Mouse (Mus musculus): ENCODE measurements around the gene Urgcp. TPM values are rescaled to one million over a fixed set of nuclear protein-coding genes. Genes with fewer than 3 reads are reported as not detected.
A peak's percentile ranks its signal among the peaks of the same experiment; 100 is the strongest.

Urgcp gene
- polyA plus RNA-seq, 2 experiments = 3.5 to 4.7 TPM

- ATAC-seq (ENCODE audit: insufficient read depth) = peak; percentile 93
- no peaks in the 10 kb centered on the region for H3K9me3 ChIP-seq (ENCODE audit: control insufficient read depth, low read length)
- peaks cover 4 to 7% of the 10 kb centered on the region in 2 experiments; a peak in 2 of 4 replicates for H3K4me1 ChIP-seq (replicated peaks; ENCODE audit: control insufficient read depth in 2 of 2, insufficient read depth in 2 of 2, low read length in 1 of 2)
- peak overlapping the region; percentile 69 to 96 for H3K4me3 ChIP-seq (ENCODE audit: insufficient read depth in 1 of 2, low read depth in 2 of 2, low read length in 2 of 2)
- H3K4me2 ChIP-seq (ENCODE audit: low read depth) = peak overlapping the region; percentile 88
- WGBS (ENCODE audit: insufficient replicate concordance) = 16% methylated on average over 48 of the region's 50 CpGs
- TF ChIP-seq CTCF (IDR thresholded peaks at IDR 0.05; ENCODE audit: low read depth) = no peak
- no peak for TF ChIP-seq EP300 (IDR thresholded peaks at IDR 0.05; ENCODE audit: low read depth)
- H3K27me3 ChIP-seq (ENCODE audit: control insufficient read depth, insufficient read depth, low read length) = no peaks in the 10 kb centered on the region
- no peak overlapping the region for H3K27ac ChIP-seq
- peak; percentile 80 to 84 (median 83) for DNase-seq (ENCODE audit: low read depth in 3 of 3, low spot score in 3 of 3)
- H3K36me3 ChIP-seq (replicated peaks; ENCODE audit: control insufficient read depth, insufficient read depth, low read depth) = peaks cover 7% of the 10 kb centered on the region; the same call in 1 of the 2 replicates
- H3K9ac ChIP-seq (replicated peaks) = peak overlapping the region; percentile 83
Observed at GRCm38 (mm10) chr11:5707530-5708353, 54.4 kb downstream of the Urgcp start.

GRCm38 (mm10) chr11:5706874-5707529 is 55.2 kb downstream of the Urgcp start:
- peak overlapping the region; percentile 69 to 96 for H3K4me3 ChIP-seq (ENCODE audit: insufficient read depth in 1 of 2, low read depth in 2 of 2, low read length in 2 of 2)
- peak overlapping the region; percentile 88 for H3K4me2 ChIP-seq (ENCODE audit: low read depth)
- peaks cover 7% of the 10 kb centered on the region; the same call in 1 of the 2 replicates for H3K36me3 ChIP-seq (replicated peaks; ENCODE audit: control insufficient read depth, insufficient read depth, low read depth)
- peak overlapping the region; percentile 83 for H3K9ac ChIP-seq (replicated peaks)
- peaks cover 4 to 7% of the 10 kb centered on the region in 2 experiments; a peak in 2 of 4 replicates for H3K4me1 ChIP-seq (replicated peaks; ENCODE audit: control insufficient read depth in 2 of 2, insufficient read depth in 2 of 2, low read length in 1 of 2)
- TF ChIP-seq EP300 (IDR thresholded peaks at IDR 0.05; ENCODE audit: low read depth) (no peak), CTCF (IDR thresholded peaks at IDR 0.05; ENCODE audit: low read depth) (0 out of 2 replicates have a peak, but pooled peaks have one; percentile 7)
- no peak overlapping the region; the same call in 1 of the 2 replicates for H3K27ac ChIP-seq
- WGBS (ENCODE audit: insufficient replicate concordance) = under 1% methylated on average over 43 of the region's 43 CpGs
- no peaks in the 10 kb centered on the region for H3K27me3 ChIP-seq (ENCODE audit: control insufficient read depth, insufficient read depth, low read length)
- ATAC-seq (ENCODE audit: insufficient read depth) = peak; percentile 79
- peak; percentile 13 to 31 (median 14) for DNase-seq (ENCODE audit: low read depth in 3 of 3, low spot score in 3 of 3)
- H3K9me3 ChIP-seq (ENCODE audit: control insufficient read depth, low read length) = no peaks in the 10 kb centered on the region

- ATAC-seq (ENCODE audit: insufficient read depth) = no peak
- no peak overlapping the region; a peak in 2 of 4 replicates for H3K4me3 ChIP-seq (ENCODE audit: insufficient read depth in 1 of 2, low read depth in 2 of 2, low read length in 2 of 2)
- H3K27ac ChIP-seq = no peak overlapping the region
- peak overlapping the region; percentile 88 for H3K4me2 ChIP-seq (ENCODE audit: low read depth)
- no peak for TF ChIP-seq EP300 (IDR thresholded peaks at IDR 0.05; ENCODE audit: low read depth)
- TF ChIP-seq CTCF (IDR thresholded peaks at IDR 0.05; ENCODE audit: low read depth) = no peak
- no peak overlapping the region; the same call in 1 of the 2 replicates for H3K9ac ChIP-seq (replicated peaks)
- peaks cover 4 to 8% of the 10 kb centered on the region in 2 experiments; a peak in 3 of 4 replicates for H3K4me1 ChIP-seq (replicated peaks; ENCODE audit: control insufficient read depth in 2 of 2, insufficient read depth in 2 of 2, low read length in 1 of 2)
- no peak for DNase-seq (ENCODE audit: low read depth in 3 of 3, low spot score in 3 of 3)
- 77% methylated on average over 9 of the region's 9 CpGs for WGBS (ENCODE audit: insufficient replicate concordance)
- H3K27me3 ChIP-seq (ENCODE audit: control insufficient read depth, insufficient read depth, low read length) = no peaks in the 10 kb centered on the region
- no peaks in the 10 kb centered on the region for H3K9me3 ChIP-seq (ENCODE audit: control insufficient read depth, low read length)
- H3K36me3 ChIP-seq (replicated peaks; ENCODE audit: control insufficient read depth, insufficient read depth, low read depth) = peaks cover 7% of the 10 kb centered on the region; the same call in 1 of the 2 replicates
Observed at GRCm38 (mm10) chr11:5705972-5706371, 56.2 kb downstream of the Urgcp start.

GRCm38 (mm10) chr11:5703341-5703740 is 58.8 kb downstream of the Urgcp start:
- Histone ChIP-seq H3K36me3 (replicated peaks; ENCODE audit: control insufficient read depth, insufficient read depth, low read depth) (peaks cover 7% of the 10 kb centered on the region; the same call in 1 of the 2 replicates), H3K9me3 (ENCODE audit: control insufficient read depth, low read length) (no peaks in the 10 kb centered on the region), H3K4me2 (ENCODE audit: low read depth) (no peak overlapping the region), H3K27me3 (ENCODE audit: control insufficient read depth, insufficient read depth, low read length) (no peaks in the 10 kb centered on the region), H3K4me3 (ENCODE audit: insufficient read depth in 1 of 2, low read depth in 2 of 2, low read length in 2 of 2) (no peak overlapping the region), H3K9ac (replicated peaks) (no peak overlapping the region), H3K4me1 (replicated peaks; ENCODE audit: control insufficient read depth in 2 of 2, insufficient read depth in 2 of 2, low read length in 1 of 2) (peaks cover 4 to 9% of the 10 kb centered on the region in 2 experiments; a peak in 3 of 4 replicates), H3K27ac (no peak overlapping the region)
- 84% methylated on average over 1 of the region's 1 CpGs for WGBS (ENCODE audit: insufficient replicate concordance)
- no peak for ATAC-seq (ENCODE audit: insufficient read depth)
- no peak for DNase-seq (ENCODE audit: low read depth in 3 of 3, low spot score in 3 of 3)
- TF ChIP-seq CTCF (IDR thresholded peaks at IDR 0.05; ENCODE audit: low read depth) (no peak), EP300 (IDR thresholded peaks at IDR 0.05; ENCODE audit: low read depth) (no peak)

GRCm38 (mm10) chr11:5702957-5703332 is 59.2 kb downstream of the Urgcp start:
- H3K27me3 ChIP-seq (ENCODE audit: control insufficient read depth, insufficient read depth, low read length) = no peaks in the 10 kb centered on the region
- peaks cover 7% of the 10 kb centered on the region; the same call in 1 of the 2 replicates for H3K36me3 ChIP-seq (replicated peaks; ENCODE audit: control insufficient read depth, insufficient read depth, low read depth)
- ATAC-seq (ENCODE audit: insufficient read depth) (no peak), DNase-seq (ENCODE audit: low read depth in 3 of 3, low spot score in 3 of 3) (no peak)
- peaks cover 4 to 9% of the 10 kb centered on the region in 2 experiments; a peak in 3 of 4 replicates for H3K4me1 ChIP-seq (replicated peaks; ENCODE audit: control insufficient read depth in 2 of 2, insufficient read depth in 2 of 2, low read length in 1 of 2)
- H3K9me3 ChIP-seq (ENCODE audit: control insufficient read depth, low read length) = no peaks in the 10 kb centered on the region
- no peak overlapping the region for H3K9ac ChIP-seq (replicated peaks)
- WGBS (ENCODE audit: insufficient replicate concordance) = 79% methylated on average over 6 of the region's 6 CpGs
- TF ChIP-seq EP300 (IDR thresholded peaks at IDR 0.05; ENCODE audit: low read depth) = no peak
- TF ChIP-seq CTCF (IDR thresholded peaks at IDR 0.05; ENCODE audit: low read depth) = no peak
- no peak overlapping the region for H3K27ac ChIP-seq
- no peak overlapping the region for H3K4me2 ChIP-seq (ENCODE audit: low read depth)
- no peak overlapping the region for H3K4me3 ChIP-seq (ENCODE audit: insufficient read depth in 1 of 2, low read depth in 2 of 2, low read length in 2 of 2)
